Mouse (Mus musculus) small intestine, adult 2 months (tissue): ENCODE results near the gene Lrrc8d. TPM values are rescaled to one million over a fixed set of nuclear protein-coding genes. Genes with fewer than 3 reads are reported as not detected.

Experiments used
- H3K27ac ChIP-seq: fragments of 200-500 bp; 2 replicates; pipeline ENCODE4 v1.5.1; 2012; ENCODE audit warnings: low read depth, low read length, control low read depth, inconsistent platforms; ENCODE audit not compliant: insufficient read depth
- H3K27me3 ChIP-seq: fragments of 200-500 bp; 2 replicates; pipeline ENCODE4 v1.6.1; 2012; ENCODE audit warnings: mild to moderate bottlenecking, moderate library complexity, low read length, inconsistent platforms; ENCODE audit not compliant: control insufficient read depth, insufficient read depth
- H3K36me3 ChIP-seq: fragments of 200-500 bp; 2 replicates; pipeline ENCODE4 v1.6.1; 2012; ENCODE audit warnings: mild to moderate bottlenecking, low read length, control low read depth, inconsistent platforms; ENCODE audit not compliant: control insufficient read depth, insufficient read depth
- H3K4me1 ChIP-seq: fragments of 200-500 bp; 2 replicates; pipeline ENCODE4 v1.6.1; 2012; ENCODE audit warnings: low read length, inconsistent platforms, mixed read lengths; ENCODE audit not compliant: control insufficient read depth, insufficient read depth, insufficient read length
- H3K4me3 ChIP-seq: fragments of 200-500 bp; 2 replicates; pipeline ENCODE4 v1.5.1; 2012; ENCODE audit warnings: low read depth, mild to moderate bottlenecking, control low read depth, inconsistent platforms, low read length, moderate library complexity
- CTCF ChIP-seq: fragments of 200-500 bp; IDR thresholded peaks from 2 replicates; pipeline ENCODE4 v1.5.1; 2012; ENCODE audit warnings: low read depth, mild to moderate bottlenecking, control low read depth, inconsistent platforms, low read length, moderate library complexity, mixed read lengths; ENCODE audit not compliant: insufficient replicate concordance, insufficient read length; ENCODE audit errors: extremely low read depth
- POLR2A ChIP-seq: fragments of 200-500 bp; IDR thresholded peaks from 2 replicates; pipeline ENCODE4 v1.6.1; 2012; ENCODE audit warnings: low read depth, mild to moderate bottlenecking, control low read depth, inconsistent platforms, low read length, moderate library complexity
- WGBS: fragments of 180-500 bp; shearing (Covaris S2); methylation state at CpG from one replicate; pipeline ENCODE4 v1.1.7; 2018; 5-methylcytosine and 5-hydroxymethylcytosine counted together
- polyA plus RNA-seq: library from polyadenylated mRNA; depleted of rRNA; stranded (reverse); fragments of >200 nt; gene quantifications from 2 replicates; pipeline ENCODE4 v1.2.3, GENCODE M21; 2012

Lrrc8d gene
- polyA plus RNA-seq, 1 experiment: 16.6 TPM

DNA sequence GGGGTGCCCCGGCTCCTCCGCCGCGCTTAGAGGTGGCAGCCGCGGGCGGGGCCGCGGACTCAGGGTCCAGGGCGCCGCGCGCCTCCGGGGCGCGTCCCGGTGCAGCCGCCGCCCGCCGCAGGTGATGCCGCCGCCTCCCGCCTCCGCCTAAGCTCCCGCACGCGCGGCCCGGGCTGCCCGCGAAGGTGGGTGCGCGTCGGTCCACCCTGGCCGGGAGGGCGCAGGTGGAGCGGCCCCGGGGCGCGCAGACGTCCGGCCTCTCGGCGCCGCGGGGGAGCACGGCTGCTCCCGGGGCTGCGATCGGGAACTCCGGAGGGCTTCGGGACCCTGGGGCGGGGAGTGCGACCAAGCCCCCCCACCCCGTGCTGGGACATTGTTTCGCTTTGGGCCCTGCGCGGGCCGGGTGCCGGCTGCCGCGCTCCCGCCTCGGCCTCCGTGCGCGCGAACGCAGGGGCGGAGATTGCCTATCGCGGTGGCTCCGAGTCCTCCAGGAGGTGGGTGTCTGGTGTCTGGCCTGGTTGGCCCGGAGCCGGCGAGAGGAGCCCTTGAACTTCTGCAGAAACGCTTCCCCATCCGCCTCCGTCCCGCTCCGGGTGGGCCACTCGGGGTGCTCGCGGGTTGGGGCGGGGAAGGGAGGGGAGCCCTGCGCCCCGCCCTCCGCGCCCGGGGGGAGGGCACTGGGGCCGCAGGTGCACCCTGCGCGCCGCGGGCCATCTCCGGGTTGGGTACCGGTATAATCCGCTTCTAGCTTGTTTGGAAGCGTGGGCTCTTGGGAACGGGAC is 492 bp downstream of the Lrrc8d start:
- no peaks in the 10 kb centered on the region for H3K27me3 ChIP-seq
- H3K36me3 ChIP-seq: peaks cover 2% of the 10 kb centered on the region
- under 1% methylated on average over 101 of the region's 101 CpGs for WGBS
- peak overlapping the region; percentile 97 for H3K27ac ChIP-seq
- H3K4me3 ChIP-seq: peak overlapping the region; percentile 97
- peaks cover 14% of the 10 kb centered on the region for H3K4me1 ChIP-seq
- TF ChIP-seq CTCF (no peak), POLR2A (peak; percentile 51)

DNA sequence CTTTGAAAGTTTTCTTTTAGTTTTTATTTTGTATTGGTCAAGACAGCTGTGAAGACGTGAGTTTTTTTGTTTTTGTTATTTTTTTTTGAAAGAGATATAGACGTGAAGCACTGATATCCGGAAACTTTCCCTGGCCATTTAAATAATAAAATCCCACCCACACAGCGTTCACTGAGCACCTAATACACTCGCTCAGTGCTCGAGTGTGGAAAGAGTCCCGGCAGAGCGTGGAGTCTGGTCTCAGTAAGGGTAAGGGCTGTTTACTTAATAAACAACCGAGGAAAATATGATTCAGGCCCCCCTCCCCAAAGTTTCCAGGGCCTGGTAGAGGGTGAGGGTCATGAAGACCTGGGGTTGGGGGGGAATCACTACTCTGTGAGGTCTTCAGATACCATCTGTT is 1.6 kb downstream of the Lrrc8d start:
- H3K27me3 ChIP-seq: no peaks in the 10 kb centered on the region
- peak overlapping the region; percentile 97 for H3K27ac ChIP-seq
- peaks cover 2% of the 10 kb centered on the region for H3K36me3 ChIP-seq
- peaks cover 14% of the 10 kb centered on the region for H3K4me1 ChIP-seq
- 20% methylated on average over 9 of the region's 9 CpGs for WGBS
- TF ChIP-seq POLR2A: no peak
- TF ChIP-seq CTCF: no peak
- peak overlapping the region; percentile 97 for H3K4me3 ChIP-seq

DNA sequence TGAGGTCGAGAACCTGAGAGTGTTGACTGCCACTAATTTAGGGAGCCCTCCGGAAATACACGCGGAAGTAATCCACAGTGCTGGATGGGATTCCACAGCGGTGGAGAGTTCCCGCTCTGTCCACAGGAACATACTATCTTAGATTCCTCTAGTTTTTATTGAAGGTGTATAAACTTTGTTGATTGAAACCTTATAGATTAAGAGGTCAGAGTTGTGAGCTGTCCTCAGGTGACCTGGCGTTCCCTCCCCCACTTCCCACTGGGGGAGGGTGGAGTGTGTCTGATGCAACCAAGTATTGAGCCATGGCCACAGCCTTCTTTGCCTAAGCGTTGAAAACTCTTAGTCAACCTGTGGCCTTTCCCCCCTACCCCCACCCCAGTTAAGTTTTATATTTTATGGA is 2.1 kb downstream of the Lrrc8d start:
- Histone ChIP-seq H3K27ac (peak overlapping the region; percentile 97), H3K27me3 (no peaks in the 10 kb centered on the region), H3K36me3 (peaks cover 2% of the 10 kb centered on the region), H3K4me3 (peak overlapping the region; percentile 97; the same call in 1 of the 2 replicates), H3K4me1 (peaks cover 17% of the 10 kb centered on the region)
- TF ChIP-seq POLR2A (no peak), CTCF (no peak)
- 18% methylated on average over 8 of the region's 8 CpGs for WGBS

DNA sequence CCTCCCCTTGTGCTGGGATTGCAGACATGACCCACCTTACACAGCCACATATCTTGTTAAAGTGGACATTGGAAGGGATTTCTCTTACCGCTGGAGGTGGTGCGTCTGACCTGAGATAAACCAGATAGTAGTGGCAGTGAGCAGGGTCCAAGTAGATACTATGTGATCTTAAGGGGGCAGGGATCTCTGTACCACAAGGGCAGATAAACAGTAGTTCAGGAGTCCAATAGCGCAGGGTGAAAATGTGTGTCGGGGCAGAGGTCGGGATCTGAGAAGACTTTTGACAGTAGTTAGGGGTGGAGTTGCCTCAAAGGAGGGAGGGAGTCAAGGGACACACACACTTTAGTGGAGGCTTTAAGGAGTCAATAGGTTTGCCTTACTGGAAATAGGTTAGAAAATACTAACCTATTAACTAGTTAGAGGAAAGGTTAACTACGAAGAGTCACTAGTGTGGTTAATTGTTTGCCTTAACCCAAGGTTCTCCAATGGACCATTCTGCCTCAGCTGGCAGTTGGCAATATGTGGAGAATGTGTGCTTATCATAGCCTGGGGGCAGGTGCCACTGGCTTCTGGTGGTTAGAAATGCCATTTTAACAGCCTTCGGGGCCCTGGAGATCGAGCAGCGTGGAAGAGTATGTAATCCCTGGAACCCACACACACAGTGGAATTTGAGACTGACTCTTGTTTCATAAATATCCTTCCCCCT is 3.0 kb downstream of the Lrrc8d start:
- Histone ChIP-seq H3K27me3 (no peaks in the 10 kb centered on the region), H3K4me1 (peaks cover 24% of the 10 kb centered on the region), H3K27ac (peak overlapping the region; percentile 94), H3K4me3 (peak overlapping the region; percentile 24; the same call in 1 of the 2 replicates), H3K36me3 (peaks cover 2% of the 10 kb centered on the region)
- WGBS: 30% methylated on average over 9 of the region's 9 CpGs
- no peak for TF ChIP-seq CTCF
- TF ChIP-seq POLR2A: no peak

DNA sequence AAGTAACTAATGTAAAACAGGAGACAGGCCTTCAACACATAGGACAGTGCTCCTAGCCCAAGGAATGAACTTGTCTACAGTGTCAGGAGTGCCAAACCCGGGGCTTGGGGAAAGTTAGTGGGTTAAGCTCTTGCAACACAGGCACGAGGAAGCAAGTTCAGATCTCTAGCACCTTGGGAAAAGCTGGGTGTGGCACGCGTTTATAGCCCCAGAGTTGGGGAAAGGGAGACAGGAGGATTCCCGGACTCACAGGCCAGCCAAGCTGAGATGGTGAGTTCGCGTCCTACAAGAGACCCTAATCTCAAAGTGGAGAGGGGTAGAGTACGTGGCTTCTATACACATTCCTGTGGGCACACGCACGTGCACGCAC is 3.5 kb downstream of the Lrrc8d start:
- Histone ChIP-seq H3K4me3 (peak overlapping the region; percentile 21), H3K36me3 (peaks cover 2% of the 10 kb centered on the region), H3K4me1 (peaks cover 24% of the 10 kb centered on the region), H3K27me3 (no peaks in the 10 kb centered on the region), H3K27ac (peak overlapping the region; percentile 94)
- no peak for TF ChIP-seq POLR2A
- no peak for TF ChIP-seq CTCF
- 36% methylated on average over 11 of the region's 11 CpGs for WGBS

DNA sequence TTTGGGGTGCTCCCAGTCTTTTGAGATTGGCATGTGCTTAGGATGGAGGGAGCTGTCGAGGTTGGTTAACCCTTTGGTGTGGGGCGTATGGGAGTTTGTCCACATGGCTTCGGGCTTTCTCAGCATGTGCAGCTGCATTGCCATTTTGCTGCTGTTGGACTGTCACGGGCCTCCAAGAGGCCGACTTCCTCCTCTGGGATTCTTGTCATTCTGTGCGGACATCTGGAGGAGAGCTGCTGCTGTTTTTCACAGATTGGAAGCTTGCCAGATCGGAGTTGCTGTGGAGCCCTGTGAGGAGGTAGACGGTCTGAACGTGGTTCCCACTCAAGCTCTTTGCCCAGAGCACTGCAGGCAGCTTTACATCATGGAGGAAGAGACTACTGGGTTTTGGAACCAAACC is 4.8 kb downstream of the Lrrc8d start:
- Histone ChIP-seq H3K27me3 (no peaks in the 10 kb centered on the region), H3K4me3 (no peak overlapping the region), H3K36me3 (peaks cover 2% of the 10 kb centered on the region), H3K27ac (no peak overlapping the region), H3K4me1 (peaks cover 28% of the 10 kb centered on the region; the same call in 1 of the 2 replicates)
- 52% methylated on average over 9 of the region's 9 CpGs for WGBS
- TF ChIP-seq CTCF: no peak
- no peak for TF ChIP-seq POLR2A

DNA sequence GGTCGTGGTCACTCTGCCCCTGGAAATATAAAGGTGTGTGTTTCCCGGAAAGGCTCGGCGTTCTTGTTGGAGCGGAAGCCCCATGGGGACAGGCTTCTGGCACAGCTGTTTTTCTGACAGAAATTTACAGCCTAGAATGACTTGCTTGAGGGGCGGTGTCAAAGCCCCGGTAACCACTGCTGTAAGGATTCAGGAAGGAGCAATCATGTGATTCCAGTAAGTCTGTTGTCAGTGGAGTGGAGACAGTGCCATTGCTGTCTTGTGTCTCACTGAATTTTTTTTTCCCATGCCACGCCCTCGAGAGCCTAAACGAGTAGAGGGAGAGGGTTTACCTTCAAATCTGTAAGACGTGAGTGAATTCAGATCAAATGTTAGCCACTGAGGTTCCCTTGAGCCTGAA is 6.9 kb downstream of the Lrrc8d start:
- Histone ChIP-seq H3K27ac (no peak overlapping the region), H3K27me3 (no peaks in the 10 kb centered on the region), H3K36me3 (peaks cover 2% of the 10 kb centered on the region), H3K4me1 (peaks cover 34% of the 10 kb centered on the region; the same call in 1 of the 2 replicates), H3K4me3 (no peak overlapping the region)
- WGBS: 61% methylated on average over 11 of the region's 11 CpGs
- no peak for TF ChIP-seq POLR2A
- TF ChIP-seq CTCF: no peak
